Mouse (Mus musculus) adrenal gland, adult 18-20 months (tissue): ENCODE results near the gene Odf3l1. TPM values are rescaled to one million over a fixed set of nuclear protein-coding genes. Genes with fewer than 3 reads are reported as not detected.

Source experiments
- DNase-seq, 2 experiments: peaks; one replicate each; pipeline ENCODE4 v3.0.0; 2021 to 2022; ENCODE audit warnings: low spot score in 2 of 2
- total RNA-seq, 2 experiments: library from RNA; stranded (reverse); gene quantifications; 1 replicate in 1 of 2; 2 replicates in 1 of 2; pipeline ENCODE4 v1.2.3; 2021

Gene Odf3l1
- total RNA-seq, 2 experiments from 2014 or later = 0.66 to 6.0 TPM

GRCm38 (mm10) chr9:56847523-56847922, 17.0 kb downstream of the Odf3l1 start:
- peak; percentile 45 to 63 for DNase-seq

- no peak for DNase-seq
These were observed 19.8 kb downstream of the Odf3l1 start for GRCm38 (mm10) chr9:56844644-56845043.

- peak; percentile 66 to 69 for DNase-seq
These were observed 20.7 kb downstream of the Odf3l1 start for GRCm38 (mm10) chr9:56843679-56844188.

GRCm38 (mm10) chr9:56842303-56842719, 22.2 kb downstream of the Odf3l1 start:
- no peak for DNase-seq

- DNase-seq = no peak
These were observed 22.6 kb downstream of the Odf3l1 start for GRCm38 (mm10) chr9:56841864-56842263.

GRCm38 (mm10) chr9:56840721-56841120, 23.8 kb downstream of the Odf3l1 start:
- no peak for DNase-seq

GRCm38 (mm10) chr9:56835152-56835551, 29.3 kb downstream of the Odf3l1 start:
- no peak for DNase-seq

GRCm38 (mm10) chr9:56832900-56833299, 31.6 kb downstream of the Odf3l1 start:
- no peak for DNase-seq

GRCm38 (mm10) chr9:56831904-56832303, 32.6 kb downstream of the Odf3l1 start:
- DNase-seq = no peak

- no peak for DNase-seq
These were observed 34.3 kb downstream of the Odf3l1 start for GRCm38 (mm10) chr9:56830162-56830561.

- DNase-seq = no peak
These were observed 35.6 kb downstream of the Odf3l1 start for GRCm38 (mm10) chr9:56828841-56829240.

- DNase-seq = no peak
These were observed 36.3 kb downstream of the Odf3l1 start for GRCm38 (mm10) chr9:56828146-56828545.

- DNase-seq = no peak
These were observed 38.8 kb downstream of the Odf3l1 start for GRCm38 (mm10) chr9:56825476-56826213.

- no peak for DNase-seq
These were observed 39.6 kb downstream of the Odf3l1 start for GRCm38 (mm10) chr9:56824900-56825299.

- DNase-seq = no peak
These were observed 53.6 kb downstream of the Odf3l1 start for GRCm38 (mm10) chr9:56810916-56811315.

GRCm38 (mm10) chr9:56807990-56808389, 56.5 kb downstream of the Odf3l1 start:
- DNase-seq = no peak

- DNase-seq = no peak
These were observed 61.3 kb downstream of the Odf3l1 start for GRCm38 (mm10) chr9:56803146-56803545.

Other genes starting within 250 kb of the Odf3l1 start
- 1 to 10 TPM in 1 of 2 experiments, under 1 TPM in 1; 0.70 to 1.5 TPM for gene Lingo1, start 68.2 kb downstream of the Odf3l1 start, total RNA-seq
- 10 to 100 TPM in 1 of 2 experiments, 1 to 10 TPM in 1; 7.3 to 19.1 TPM for gene Cspg4, start 354 bp upstream of the Odf3l1 start, total RNA-seq
- gene Snx33, start 63.7 kb upstream of the Odf3l1 start, total RNA-seq = 10 to 100 TPM; 20.9 to 25.6 TPM
- gene Imp3, start 72.8 kb upstream of the Odf3l1 start, total RNA-seq = 10 to 100 TPM; 77.0 to 87.0 TPM
- 10 to 100 TPM; 14.4 to 15.2 TPM for gene Snupn, start 86.2 kb upstream of the Odf3l1 start, total RNA-seq
- 10 to 100 TPM; 37.7 to 43.7 TPM for gene Ptpn9, start 130.2 kb upstream of the Odf3l1 start, total RNA-seq
- gene Sin3a, start 207.4 kb upstream of the Odf3l1 start, total RNA-seq = 10 to 100 TPM; 32.5 to 39.2 TPM